ENCODE assay signal across 8 mouse cellular contexts in genomic region chr5:151142671-151143601, GRCm38 (mm10).
DNase-seq lines count a peak whose midpoint lies in the region; ATAC-seq and TF ChIP-seq lines count a peak whose summit lies in the region.

No protein-coding gene starts in this region.

- H3K27me3 ChIP-seq in intestine, embryonic 14.5 days (replicated peaks; ENCODE audit: control insufficient read depth, insufficient read depth, low read length) = no peaks in the 10 kb centered on the region
- H3K27me3 ChIP-seq in lung, embryonic 15.5 days = no peaks in the 10 kb centered on the region
- no peaks in the 10 kb centered on the region for H3K27me3 ChIP-seq in small intestine, adult 2 months (ENCODE audit: control insufficient read depth, insufficient read depth, low read length)

- no peak for TF ChIP-seq POLR2A in cortical plate, adult 2 months (IDR thresholded peaks at IDR 0.05; ENCODE audit: extremely low read depth, insufficient read depth, low read length)
- TF ChIP-seq POLR2A in small intestine, adult 2 months (IDR thresholded peaks at IDR 0.05; ENCODE audit: low read depth, low read length) = no peak

- H3K36me3 ChIP-seq in intestine, embryonic 14.5 days (ENCODE audit: control insufficient read depth, insufficient read depth, low read length) = no peaks in the 10 kb centered on the region
- H3K36me3 ChIP-seq in lung, embryonic 15.5 days = no peaks in the 10 kb centered on the region
- H3K36me3 ChIP-seq in small intestine, adult 2 months (ENCODE audit: control insufficient read depth, insufficient read depth, low read length) = no peaks in the 10 kb centered on the region

- peaks cover 2% of the 10 kb centered on the region; the same call in 1 of the 2 replicates for H3K4me1 ChIP-seq in cortical plate, adult 2 months (ENCODE audit: control insufficient read depth, insufficient read depth, low read length)
- H3K4me1 ChIP-seq in intestine, embryonic 14.5 days (replicated peaks; ENCODE audit: control insufficient read depth, insufficient read depth, low read length) = peaks cover 25% of the 10 kb centered on the region
- H3K4me1 ChIP-seq in lung, embryonic 15.5 days = peaks cover 40% of the 10 kb centered on the region
- peaks cover 17% of the 10 kb centered on the region for H3K4me1 ChIP-seq in small intestine, adult 2 months (ENCODE audit: control insufficient read depth, insufficient read depth, insufficient read length, low read length)

- H3K4me2 ChIP-seq in intestine, embryonic 14.5 days (ENCODE audit: low read length) = no peak overlapping the region
- peak overlapping the region; percentile 12; the same call in 1 of the 2 replicates for H3K4me2 ChIP-seq in lung, embryonic 15.5 days

- no peak overlapping the region for H3K9ac ChIP-seq in intestine, embryonic 14.5 days (ENCODE audit: low read length)
- H3K9ac ChIP-seq in lung, embryonic 15.5 days = no peak overlapping the region

- no peak for ATAC-seq in intestine, embryonic 14.5 days (replicated peaks; ENCODE audit: low FRiP score, low TSS enrichment, low read depth)
- peak; percentile 91 for ATAC-seq in lung, embryonic 15.5 days (ENCODE audit: borderline replicate concordance, extremely low read depth, low FRiP score, low TSS enrichment)

- intact Hi-C loops in gastrocnemius, postnatal 36 days (cut with DNase I) = loop anchor here (5.0 kb wide), 2 partner anchors 44 to 224 kb away; no protein-coding TSS in a partner anchor

- no peak overlapping the region for H3K4me3 ChIP-seq in cortical plate, adult 2 months (ENCODE audit: insufficient read depth, low read length)
- H3K4me3 ChIP-seq in intestine, embryonic 14.5 days (ENCODE audit: low read depth, low read length) = no peak overlapping the region
- H3K4me3 ChIP-seq in lung, embryonic 15.5 days = no peak overlapping the region
- H3K4me3 ChIP-seq in small intestine, adult 2 months (ENCODE audit: low read depth, low read length) = no peak overlapping the region

- DNase-seq in cerebellum, adult 9-11 months = peak; percentile 14
- no peak for DNase-seq in cerebellum, postnatal 36 days
- DNase-seq in gastrocnemius, postnatal 36 days = peak; percentile 43 to 47
- DNase-seq in intestine, embryonic 14.5 days (ENCODE audit: low spot score) = no peak
- no peak for DNase-seq in yolk sac, embryonic 10.5 days (ENCODE audit: low spot score)

- H3K27ac ChIP-seq in cortical plate, adult 2 months (ENCODE audit: insufficient read depth, low read length) = peak overlapping the region; percentile 80
- H3K27ac ChIP-seq in intestine, embryonic 14.5 days (ENCODE audit: low read depth) = peak overlapping the region; percentile 72
- H3K27ac ChIP-seq in lung, embryonic 15.5 days = peak overlapping the region; percentile 89
- H3K27ac ChIP-seq in small intestine, adult 2 months (ENCODE audit: insufficient read depth, low read depth, low read length) = peak overlapping the region; percentile 80

- 17% methylated on average over 11 of the region's 11 CpGs for WGBS in intestine, embryonic 14.5 days
- 11% methylated on average over 11 of the region's 11 CpGs for WGBS in lung, embryonic 15.5 days
- 16% methylated on average over 11 of the region's 11 CpGs for WGBS in small intestine, adult 2 months

- H3K9me3 ChIP-seq in intestine, embryonic 14.5 days (ENCODE audit: control insufficient read depth, low read length) = no peaks in the 10 kb centered on the region
- no peaks in the 10 kb centered on the region for H3K9me3 ChIP-seq in lung, embryonic 15.5 days

- TF ChIP-seq CTCF in cortical plate, adult 2 months (IDR thresholded peaks at IDR 0.05; ENCODE audit: extremely low read depth, insufficient read depth, low read length) = no peak
- no peak for TF ChIP-seq CTCF in small intestine, adult 2 months (IDR thresholded peaks at IDR 0.05; ENCODE audit: extremely low read depth, insufficient read length, insufficient replicate concordance, low read depth, low read length)

Comparison
In these comparisons a context has a peak if more than half of its experiments do, and no peak if none do; other contexts are left out.
1. DNase-seq: peak in cerebellum, adult 9-11 months (single experiment) and gastrocnemius, postnatal 36 days (2 of 2); none in cerebellum, postnatal 36 days (0 of 2), intestine, embryonic 14.5 days (single experiment) and yolk sac, embryonic 10.5 days (single experiment).
2. Peak in every context shown above with its lines, with median percentiles within 50 percentile points of each other: H3K27ac ChIP-seq.